Mouse (Mus musculus): ENCODE measurements around the gene Pxmp4.

- TF ChIP-seq GATA1 (IDR thresholded peaks at IDR 0.05; ENCODE audit: low read length) (no peak; the same call in 1 of the 2 replicates), TAL1 (IDR thresholded peaks at IDR 0.05; ENCODE audit: low read length) (no peak)
Observed at GRCm38 (mm10) chr2:154633039-154633742, 29.7 kb upstream of the Pxmp4 start.
